Mouse (Mus musculus): ENCODE measurements around the gene Cracr2b. TPM values are rescaled to one million over a fixed set of nuclear protein-coding genes. Genes with fewer than 3 reads are reported as not detected.

The Cracr2b gene
- total RNA-seq, 2 experiments from 2014 or later, result 19.7 to 23.1 TPM

DNA sequence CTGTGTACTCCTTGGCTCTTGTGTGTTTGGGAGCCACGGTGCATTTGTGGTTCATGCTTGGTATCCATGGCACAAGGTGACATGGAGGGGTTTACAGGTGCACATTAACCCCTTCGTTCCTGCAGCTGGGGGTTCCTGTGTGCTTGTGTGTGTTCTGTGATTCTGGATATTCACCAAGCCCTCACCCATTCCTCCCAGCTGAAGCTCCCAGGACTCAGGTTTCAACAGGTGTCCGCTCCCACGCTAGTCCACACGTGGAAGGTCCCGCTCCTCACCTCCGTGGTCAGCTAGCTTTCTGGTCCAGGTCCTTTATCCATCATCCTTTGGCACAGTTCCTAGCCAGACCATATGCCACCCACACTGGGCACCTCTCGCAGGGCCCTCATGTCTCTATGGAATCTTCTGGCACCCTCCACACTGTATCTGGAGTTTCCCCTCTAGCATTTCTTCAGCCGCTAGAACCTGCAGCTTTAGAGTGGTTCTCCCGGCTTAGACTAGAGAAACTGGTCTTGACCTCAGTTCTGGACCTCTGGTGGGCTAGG is 5.8 kb downstream of the Cracr2b start:
- intact Hi-C loops (cut with DNase I), result no loop called here
- DNase-seq (ENCODE audit: low spot score), result no peak

DNA sequence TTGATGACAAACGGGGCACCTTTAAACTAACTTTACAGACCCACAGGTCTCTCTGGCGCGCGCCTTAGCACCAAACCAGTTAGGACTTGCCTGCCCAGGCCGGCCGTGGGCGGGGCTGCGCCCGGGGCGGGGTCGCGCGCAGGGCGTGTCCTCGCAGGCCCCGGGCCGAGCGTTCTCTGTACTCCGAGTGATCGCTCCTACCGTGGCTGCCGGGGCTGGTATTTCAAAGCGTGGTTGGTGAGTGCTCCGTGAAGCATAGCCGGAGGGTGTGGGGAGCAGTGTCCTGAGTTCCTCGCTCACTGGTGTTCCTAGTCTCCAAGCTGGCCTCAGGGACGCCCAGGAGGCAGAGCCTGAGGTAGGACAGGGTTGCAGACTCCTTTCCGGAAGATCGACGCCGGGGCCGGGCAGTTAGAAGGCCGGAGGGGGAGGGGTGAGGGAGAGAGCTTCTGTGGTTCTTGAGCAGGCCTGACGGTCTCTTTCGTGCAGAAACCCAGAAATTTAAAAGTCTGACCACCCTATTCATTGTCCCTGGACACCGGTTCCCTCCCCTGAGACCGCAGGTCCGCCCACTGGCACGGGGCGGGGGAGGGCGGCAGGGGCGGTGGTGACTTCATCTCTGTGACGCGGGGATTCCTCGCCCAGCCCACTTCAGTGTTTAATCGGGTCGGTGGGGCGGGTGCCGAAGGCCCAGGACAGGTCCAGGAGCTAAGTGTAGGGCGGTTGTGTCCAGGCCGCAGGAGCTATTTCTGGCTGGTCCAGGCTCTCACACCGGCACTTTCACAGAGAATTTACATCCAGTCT is 6.5 kb downstream of the Cracr2b start, which contains the start of gene Cd151:
TSS of gene Cd151 (plus strand) at position 163 of the 801 bp plus-strand sequence.
- intact Hi-C loops (cut with DNase I), result no loop called here

GRCm38 (mm10) chr7:141468164-141468521 is 7.2 kb downstream of the Cracr2b start:
- no peak for DNase-seq (ENCODE audit: low spot score)

More for the DNA sequence above, 6.5 kb downstream of the Cracr2b start, which contains the start of gene Cd151:
- DNase-seq (ENCODE audit: low spot score), result peak; percentile 86

GRCm38 (mm10) chr7:141468522-141469211 is 7.8 kb downstream of the Cracr2b start:
- peak; percentile 69 for DNase-seq (ENCODE audit: low spot score)
- intact Hi-C loops (cut with DNase I), result no loop called here

More at GRCm38 (mm10) chr7:141468164-141468521, 7.2 kb downstream of the Cracr2b start:
- intact Hi-C loops (cut with DNase I), result no loop called here

- intact Hi-C loops (cut with DNase I), result no loop called here
- DNase-seq (ENCODE audit: low spot score), result no peak
These were observed 8.5 kb downstream of the Cracr2b start for GRCm38 (mm10) chr7:141469352-141469751.

DNA sequence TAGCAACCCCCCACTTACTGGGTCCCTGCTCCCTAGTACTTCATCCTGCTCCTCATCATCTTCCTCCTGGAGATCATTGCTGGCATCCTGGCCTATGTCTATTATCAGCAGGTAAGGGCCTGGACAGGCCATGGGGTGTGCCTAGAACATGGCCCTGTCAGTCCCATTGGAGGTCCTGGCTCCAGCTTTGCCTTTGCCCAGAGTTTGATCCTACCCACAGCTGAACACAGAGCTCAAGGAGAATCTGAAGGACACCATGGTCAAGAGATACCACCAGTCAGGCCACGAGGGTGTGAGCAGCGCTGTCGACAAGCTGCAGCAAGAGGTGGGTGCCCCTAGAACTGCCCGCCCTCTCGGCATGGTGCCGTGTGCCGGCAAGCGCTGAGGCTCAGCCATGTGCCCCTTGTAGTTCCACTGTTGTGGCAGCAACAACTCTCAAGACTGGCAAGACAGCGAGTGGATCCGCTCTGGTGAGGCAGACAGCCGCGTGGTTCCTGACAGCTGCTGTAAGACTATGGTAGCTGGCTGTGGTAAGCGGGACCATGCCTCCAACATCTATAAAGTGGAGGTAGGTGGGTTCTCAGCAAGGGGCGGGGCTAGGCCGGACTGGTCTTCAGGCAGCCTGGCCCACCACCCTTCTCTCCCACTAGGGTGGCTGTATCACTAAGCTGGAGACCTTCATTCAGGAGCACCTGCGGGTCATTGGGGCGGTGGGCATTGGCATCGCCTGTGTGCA is 9.2 kb downstream of the Cracr2b start:
- DNase-seq (ENCODE audit: low spot score), result no peak
- intact Hi-C loops (cut with DNase I), result no loop called here

DNA sequence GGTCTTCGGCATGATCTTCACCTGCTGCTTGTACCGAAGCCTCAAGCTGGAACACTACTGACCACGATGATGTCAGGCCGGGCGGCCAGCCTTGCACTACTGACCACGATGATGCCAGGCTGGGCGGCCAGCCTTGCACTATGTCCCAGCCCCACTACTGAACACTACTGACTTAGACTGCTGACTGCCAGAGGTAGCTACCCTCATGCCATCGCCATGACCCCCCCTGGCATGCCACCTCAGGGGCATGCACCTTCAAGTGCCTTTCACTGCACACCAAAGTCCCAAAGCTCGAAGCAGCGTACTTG is 9.7 kb downstream of the Cracr2b start:
- DNase-seq (ENCODE audit: low spot score), result no peak
- intact Hi-C loops (cut with DNase I), result no loop called here

GRCm38 (mm10) chr7:141471236-141471635 is 10.3 kb downstream of the Cracr2b start:
- no peak for DNase-seq (ENCODE audit: low spot score)
- intact Hi-C loops (cut with DNase I), result no loop called here

DNA sequence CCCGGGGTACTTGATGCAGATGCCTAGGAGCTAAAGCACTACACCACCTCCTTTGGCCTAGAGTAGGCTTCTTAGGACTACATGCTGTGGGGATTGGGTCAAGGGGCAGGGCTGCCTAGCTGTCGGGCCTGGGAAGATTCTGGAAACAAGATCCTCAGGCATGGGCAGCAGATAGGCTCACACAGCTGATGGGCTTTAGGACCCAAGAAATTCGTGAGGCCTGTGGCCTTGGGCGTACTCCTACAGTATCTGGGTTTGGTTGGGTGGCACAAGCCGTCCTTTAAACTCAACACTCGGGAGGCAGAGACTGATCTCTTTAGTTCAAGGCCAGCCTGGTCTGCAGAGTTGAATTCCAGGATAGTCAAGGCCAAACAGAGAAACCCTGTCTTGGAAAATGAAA is 11.3 kb downstream of the Cracr2b start:
- intact Hi-C loops (cut with DNase I), result no loop called here
- DNase-seq (ENCODE audit: low spot score), result no peak

DNA sequence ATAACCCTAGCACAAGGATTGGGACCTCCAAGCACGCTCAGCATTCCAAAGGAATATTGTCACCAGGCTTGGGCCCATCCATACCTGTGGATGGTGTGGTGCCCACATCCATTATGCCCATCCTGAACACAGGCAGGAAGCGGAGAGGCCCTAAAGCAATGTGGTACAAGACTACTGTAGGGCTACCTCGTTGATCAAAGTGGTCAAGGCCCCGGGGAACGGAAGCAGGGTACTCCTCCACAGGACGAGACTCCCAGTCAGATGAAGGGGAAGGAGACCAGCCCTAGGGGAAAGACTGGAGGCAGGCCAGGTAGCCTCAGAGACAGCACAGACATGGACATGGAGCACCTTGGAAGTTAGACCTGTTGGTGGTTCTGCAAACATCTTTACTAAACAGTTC is 11.9 kb downstream of the Cracr2b start:
- intact Hi-C loops (cut with DNase I), result no loop called here

DNA sequence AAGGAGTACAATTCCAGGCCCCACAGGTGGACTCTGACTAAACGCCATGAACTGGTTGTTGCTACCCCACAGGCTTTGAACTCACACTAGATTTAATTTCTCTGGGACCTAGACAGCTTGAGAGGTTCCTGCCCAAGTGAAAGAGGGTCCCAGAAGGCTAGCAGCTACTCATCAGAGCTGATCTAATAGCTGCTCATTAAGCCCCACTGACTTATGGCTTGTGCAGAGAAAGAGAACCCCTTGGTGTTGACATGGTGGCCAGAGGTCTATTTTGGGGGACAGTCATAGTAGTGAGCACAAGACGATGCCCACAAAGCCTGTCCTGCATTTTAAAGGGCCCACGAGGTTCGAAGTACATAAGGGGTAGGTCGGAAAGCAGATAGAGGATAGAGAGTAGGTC is 13.3 kb downstream of the Cracr2b start:
- intact Hi-C loops (cut with DNase I), result no loop called here
- DNase-seq (ENCODE audit: low spot score), result no peak

More for the DNA sequence above, 11.9 kb downstream of the Cracr2b start:
- no peak for DNase-seq (ENCODE audit: low spot score)

DNA sequence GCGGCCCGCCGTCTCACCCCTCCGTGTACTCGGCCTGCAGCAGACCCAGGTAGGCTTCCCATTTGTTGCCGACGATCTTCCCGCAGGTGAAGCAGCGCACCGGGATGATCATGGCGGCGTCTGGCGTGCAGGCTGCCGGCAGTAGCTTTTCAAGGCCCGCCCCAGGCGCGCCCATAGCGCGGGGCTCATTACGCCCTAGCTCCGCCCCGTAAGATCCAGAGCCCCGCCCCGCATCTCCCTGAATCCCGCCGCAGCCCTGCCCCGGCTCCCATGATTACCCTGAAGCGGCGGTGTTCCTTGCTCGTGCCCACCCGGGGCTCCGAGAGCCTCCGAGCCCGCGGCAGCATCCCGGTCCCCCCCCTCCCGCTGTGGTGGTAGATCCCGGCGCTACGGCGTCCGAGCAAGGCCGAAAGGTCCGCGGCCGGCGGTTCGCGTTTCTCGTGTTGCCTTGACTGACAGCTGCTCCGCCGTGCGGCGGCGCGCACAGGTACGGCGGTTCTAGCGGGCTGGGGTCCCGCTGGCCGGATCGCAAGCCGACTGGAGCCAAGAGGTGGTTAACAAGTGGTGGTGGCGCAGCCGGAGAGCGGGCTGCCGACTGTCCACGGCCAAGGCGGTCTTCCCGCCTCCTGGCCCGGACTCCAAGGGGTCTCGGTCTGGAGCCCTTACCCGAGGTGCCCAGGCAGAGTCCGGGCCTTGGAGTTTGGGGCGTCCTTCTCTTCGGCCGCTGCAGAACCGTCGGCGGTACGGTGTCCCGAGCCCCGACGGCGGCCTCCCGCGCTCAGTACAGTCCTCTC is 14.3 kb downstream of the Cracr2b start, which contains the start of the genes Polr2l and Tspan4:
TSS of gene Polr2l (minus strand) at position 122 of the 794 bp plus-strand sequence.
TSS of gene Tspan4 (plus strand) at position 230 of the 794 bp plus-strand sequence.
- intact Hi-C loops (cut with DNase I), result no loop called here

GRCm38 (mm10) chr7:141475805-141476158 is 14.9 kb downstream of the Cracr2b start:
- intact Hi-C loops (cut with DNase I), result no loop called here
- DNase-seq (ENCODE audit: low spot score), result no peak

More for the DNA sequence above, 14.3 kb downstream of the Cracr2b start, which contains the start of the genes Polr2l and Tspan4:
- peak; percentile 76 for DNase-seq (ENCODE audit: low spot score)

DNA sequence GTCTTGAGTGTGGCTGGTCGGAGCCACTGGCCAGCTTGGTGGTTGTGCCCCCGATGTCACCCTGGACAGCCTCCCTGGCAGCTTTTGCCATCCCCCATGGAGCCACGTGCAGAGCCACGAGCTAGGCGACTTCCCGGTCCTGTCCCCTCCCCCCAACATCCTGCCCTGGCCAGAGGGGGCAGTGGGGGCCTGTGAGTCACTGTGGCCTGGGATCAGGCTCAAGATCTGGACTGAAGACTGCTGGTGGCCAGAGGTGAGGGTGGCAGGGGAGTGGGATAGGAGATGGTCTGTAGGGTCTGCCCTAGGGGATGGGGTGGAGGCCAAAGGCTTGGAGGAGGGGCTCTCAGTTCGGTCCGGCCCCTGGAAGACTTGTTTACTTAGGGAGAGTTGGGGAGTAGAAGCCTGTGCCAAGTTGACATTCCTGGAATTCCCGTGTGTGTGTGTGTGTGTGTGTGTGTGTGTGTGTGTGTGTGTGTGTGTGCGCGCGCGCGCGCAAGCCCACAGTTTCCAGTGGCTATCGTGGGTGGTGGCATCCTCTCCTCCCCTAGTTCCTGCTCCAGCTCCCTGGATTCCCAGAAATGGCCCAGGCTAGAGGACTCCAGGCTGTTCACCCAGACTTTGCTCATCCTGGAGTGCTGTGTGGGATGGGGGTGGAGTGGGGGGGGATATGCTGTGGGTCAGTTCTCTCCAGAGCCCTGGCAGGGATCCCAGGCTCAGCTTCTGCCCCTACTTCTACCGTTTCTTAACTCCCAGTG is 15.5 kb downstream of the Cracr2b start:
- peak; percentile 90 for DNase-seq (ENCODE audit: low spot score)
- intact Hi-C loops (cut with DNase I), result no loop called here

DNA sequence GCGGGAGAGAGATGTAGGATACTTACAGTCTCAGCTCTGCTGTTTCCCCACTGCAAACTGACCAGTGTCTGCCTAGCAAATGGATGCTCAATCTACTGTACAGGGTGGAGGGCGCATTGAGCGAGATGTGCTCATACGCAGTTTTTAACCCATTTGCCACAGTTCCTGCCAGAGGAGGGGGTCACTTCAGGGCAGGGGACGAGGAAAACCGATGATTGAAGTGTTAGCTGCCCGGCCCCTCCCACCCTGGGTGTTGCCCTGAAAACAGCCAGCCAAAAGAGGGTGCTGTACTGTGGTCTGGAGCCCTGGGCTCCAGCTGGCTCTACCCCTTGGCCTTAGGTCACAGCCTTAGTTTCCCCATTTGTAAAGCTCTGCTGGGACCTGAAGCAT is 16.1 kb downstream of the Cracr2b start:
- DNase-seq (ENCODE audit: low spot score), result no peak
- intact Hi-C loops (cut with DNase I), result no loop called here

GRCm38 (mm10) chr7:141477578-141478269 is 16.8 kb downstream of the Cracr2b start:
- intact Hi-C loops (cut with DNase I), result no loop called here
- DNase-seq (ENCODE audit: low spot score), result no peak

DNA sequence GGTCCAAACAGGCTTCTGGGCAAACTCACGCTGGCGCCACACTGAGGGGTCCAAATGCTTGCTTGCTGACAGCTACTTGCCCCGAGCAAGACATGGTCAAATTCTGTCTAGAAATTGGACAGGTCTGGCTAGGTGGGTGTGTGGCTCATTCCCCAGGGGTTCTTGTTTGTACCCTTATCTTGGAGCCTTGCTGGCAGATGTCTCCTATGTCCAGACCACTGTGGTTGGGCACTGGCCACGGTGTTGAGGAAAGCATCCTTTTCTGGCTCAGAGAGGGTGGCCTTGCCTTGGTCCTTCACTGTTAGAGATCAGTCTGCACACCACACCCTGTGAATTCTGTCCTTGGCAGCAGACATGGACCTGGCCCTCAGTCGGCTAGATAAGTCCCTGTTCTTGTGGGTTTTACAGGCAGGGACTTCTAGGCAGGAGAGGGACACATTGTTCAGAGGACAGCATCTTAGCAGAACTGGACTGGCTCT is 17.4 kb downstream of the Cracr2b start:
- DNase-seq (ENCODE audit: low spot score), result no peak
- intact Hi-C loops (cut with DNase I), result no loop called here

Data from heart, postnatal 25 days (tissue).